Mouse (Mus musculus): ENCODE results near the gene Gm15217. TPM values are rescaled to one million over a fixed set of nuclear protein-coding genes. Genes with fewer than 3 reads are reported as not detected.

The Gm15217 gene
- polyA plus RNA-seq, 1 experiment, result not detected

DNA sequence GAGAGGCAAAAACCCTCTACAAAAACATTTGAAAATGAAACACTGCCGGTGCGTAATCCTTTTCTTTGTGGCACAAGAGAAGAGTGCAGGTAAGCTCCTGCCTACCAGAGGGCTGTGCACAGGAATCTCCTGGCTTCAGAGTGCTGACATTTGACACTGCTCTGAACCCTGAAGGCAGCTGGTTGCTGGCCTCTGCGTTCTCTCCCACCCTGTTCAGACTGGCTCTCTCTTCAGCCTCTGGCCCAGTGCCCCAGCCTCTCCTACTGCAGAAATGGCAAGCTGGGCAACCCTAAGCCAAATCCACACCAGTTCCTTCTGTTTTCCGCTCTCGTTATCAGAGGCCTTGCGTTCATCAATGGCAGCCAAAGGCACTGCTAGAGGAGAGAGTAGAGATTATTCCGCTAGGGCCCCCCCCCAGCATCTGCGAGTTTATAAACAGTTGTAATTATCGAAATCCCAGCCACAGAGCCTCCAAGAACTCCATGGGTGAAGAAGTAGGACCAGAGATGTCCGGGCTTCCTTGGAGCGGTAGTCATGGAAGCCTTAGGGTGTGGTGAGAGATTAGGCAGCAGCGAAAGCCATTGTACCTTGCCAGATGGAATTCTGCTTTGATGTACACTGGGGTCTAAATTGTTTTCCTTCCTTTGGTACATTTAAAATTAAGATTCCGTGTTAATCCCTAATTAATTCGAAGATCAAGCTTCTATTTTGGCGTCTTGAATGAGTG is 39.3 kb downstream of the Gm15217 start:
- Histone ChIP-seq H3K4me3 (replicated peaks) (no peak overlapping the region), H3K4me1 (ENCODE audit: control insufficient read depth) (no peaks in the 10 kb centered on the region), H3K9me3 (ENCODE audit: control insufficient read depth, low read length) (no peaks in the 10 kb centered on the region), H3K36me3 (ENCODE audit: control insufficient read depth) (no peaks in the 10 kb centered on the region), H3K27me3 (ENCODE audit: control insufficient read depth) (no peaks in the 10 kb centered on the region)
- TF ChIP-seq GATA1 (IDR thresholded peaks at IDR 0.05; ENCODE audit: low read length) (no peak), TAL1 (IDR thresholded peaks at IDR 0.05; ENCODE audit: low read length) (no peak)

GRCm38 (mm10) chr14:46419269-46419668 is 40.1 kb downstream of the Gm15217 start:
- Histone ChIP-seq H3K36me3 (ENCODE audit: control insufficient read depth) (no peaks in the 10 kb centered on the region), H3K4me1 (ENCODE audit: control insufficient read depth) (no peaks in the 10 kb centered on the region), H3K9me3 (ENCODE audit: control insufficient read depth, low read length) (no peaks in the 10 kb centered on the region), H3K27me3 (ENCODE audit: control insufficient read depth) (no peaks in the 10 kb centered on the region), H3K4me3 (replicated peaks) (no peak overlapping the region)
- no peak for TF ChIP-seq GATA1 (IDR thresholded peaks at IDR 0.05; ENCODE audit: low read length)
- TF ChIP-seq TAL1 (IDR thresholded peaks at IDR 0.05; ENCODE audit: low read length), result no peak

DNA sequence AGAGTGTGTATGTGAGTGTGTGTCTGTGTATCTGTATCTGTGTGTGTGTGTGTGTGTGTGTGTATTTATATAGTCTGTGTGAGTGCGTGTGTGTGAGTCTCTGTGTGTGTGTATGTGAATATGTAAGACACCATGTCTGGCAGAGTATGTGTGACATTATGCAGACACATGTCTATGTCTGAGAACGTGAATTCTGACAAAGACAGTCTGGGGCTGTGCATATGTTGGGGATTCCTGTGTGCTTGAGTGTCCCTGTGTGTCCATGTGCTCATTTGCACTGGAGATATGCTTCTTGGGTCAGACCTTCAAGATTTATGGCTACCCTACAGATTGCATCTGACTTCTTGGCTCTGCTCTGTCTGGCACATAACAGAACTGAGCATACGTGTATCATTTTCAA is 42.6 kb downstream of the Gm15217 start:
- H3K27me3 ChIP-seq (ENCODE audit: control insufficient read depth), result no peaks in the 10 kb centered on the region
- no peaks in the 10 kb centered on the region for H3K36me3 ChIP-seq (ENCODE audit: control insufficient read depth)
- TF ChIP-seq TAL1 (IDR thresholded peaks at IDR 0.05; ENCODE audit: low read length) (no peak), GATA1 (IDR thresholded peaks at IDR 0.05; ENCODE audit: low read length) (no peak)
- H3K4me3 ChIP-seq (replicated peaks), result no peak overlapping the region
- no peaks in the 10 kb centered on the region for H3K9me3 ChIP-seq (ENCODE audit: control insufficient read depth, low read length)
- no peaks in the 10 kb centered on the region for H3K4me1 ChIP-seq (ENCODE audit: control insufficient read depth)

DNA sequence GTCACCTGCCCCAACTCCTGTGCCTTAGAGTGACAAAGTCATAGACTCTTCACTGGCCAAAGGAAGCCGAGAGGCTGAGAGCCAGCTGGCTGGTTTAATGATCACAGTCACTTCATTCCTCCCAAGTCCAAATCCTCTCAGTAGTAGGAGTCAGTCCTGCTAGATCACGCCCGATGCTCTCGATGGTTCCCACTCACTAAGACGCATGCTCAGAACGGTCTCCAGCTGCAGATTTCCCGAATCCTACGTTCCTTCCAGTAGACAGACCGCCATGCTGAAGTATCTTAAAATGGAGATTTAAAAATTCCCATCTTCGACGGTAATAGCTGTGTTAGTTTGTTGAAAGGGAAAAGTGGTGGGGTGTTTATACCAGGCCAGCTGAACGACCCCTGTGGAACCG is 48.0 kb downstream of the Gm15217 start:
- Histone ChIP-seq H3K9me3 (ENCODE audit: control insufficient read depth, low read length) (no peaks in the 10 kb centered on the region), H3K27me3 (ENCODE audit: control insufficient read depth) (no peaks in the 10 kb centered on the region), H3K4me1 (ENCODE audit: control insufficient read depth) (no peaks in the 10 kb centered on the region), H3K4me3 (replicated peaks) (no peak overlapping the region), H3K36me3 (ENCODE audit: control insufficient read depth) (no peaks in the 10 kb centered on the region)
- TF ChIP-seq GATA1 (IDR thresholded peaks at IDR 0.05; ENCODE audit: low read length), result no peak
- no peak for TF ChIP-seq TAL1 (IDR thresholded peaks at IDR 0.05; ENCODE audit: low read length)

GRCm38 (mm10) chr14:46430231-46430630 is 51.0 kb downstream of the Gm15217 start:
- no peaks in the 10 kb centered on the region for H3K36me3 ChIP-seq (ENCODE audit: control insufficient read depth)
- H3K9me3 ChIP-seq (ENCODE audit: control insufficient read depth, low read length), result no peaks in the 10 kb centered on the region
- no peaks in the 10 kb centered on the region for H3K4me1 ChIP-seq (ENCODE audit: control insufficient read depth)
- TF ChIP-seq GATA1 (IDR thresholded peaks at IDR 0.05; ENCODE audit: low read length), result no peak
- no peak for TF ChIP-seq TAL1 (IDR thresholded peaks at IDR 0.05; ENCODE audit: low read length)
- no peaks in the 10 kb centered on the region for H3K27me3 ChIP-seq (ENCODE audit: control insufficient read depth)
- no peak overlapping the region for H3K4me3 ChIP-seq (replicated peaks)

Other genes with a start within 250 kb of the Gm15217 start
- gene Bmp4, start 11.3 kb downstream of the Gm15217 start, polyA plus RNA-seq (2012), result not detected in 2 replicates

Data from erythroblast, embryonic 14.5 days (primary cell).